Comparison of ENCODE assay signal across 8 mouse cellular contexts in the genomic region with DNA sequence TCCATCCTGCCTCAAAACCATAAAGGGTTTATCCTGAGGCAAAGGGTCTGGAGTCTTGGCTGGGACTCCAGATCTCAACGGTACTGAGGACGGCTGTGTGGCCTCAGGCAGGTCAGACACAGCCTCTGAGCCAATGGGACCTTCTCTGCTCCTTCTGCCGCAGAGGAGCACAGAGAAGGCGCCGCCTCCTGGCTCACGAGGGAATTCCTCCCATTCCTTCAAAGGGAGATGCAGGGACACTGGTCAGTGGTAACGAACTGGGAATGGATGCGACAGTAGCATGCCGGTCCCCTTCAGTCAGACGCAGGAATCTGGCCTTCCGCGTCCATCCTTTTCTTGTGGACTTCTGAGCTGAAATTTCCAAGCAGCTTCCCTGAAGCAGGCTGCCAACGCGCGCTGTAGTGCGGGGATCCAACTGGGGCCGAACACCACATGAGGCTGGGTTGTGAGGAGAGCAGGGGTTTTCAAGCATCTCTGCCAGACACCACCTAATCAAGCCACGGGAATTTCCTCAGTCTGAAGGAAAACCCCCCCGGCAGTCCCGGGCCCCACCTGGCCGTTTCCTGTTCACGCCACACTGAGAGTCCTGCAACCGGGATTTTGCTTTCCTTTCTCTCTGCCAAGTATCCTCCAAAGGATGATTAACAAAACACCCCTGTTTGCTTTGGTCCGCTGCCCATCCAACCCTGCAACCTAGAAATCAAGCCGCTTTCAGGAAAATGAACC. TPM values are rescaled to one million over a fixed set of nuclear protein-coding genes. Genes with fewer than 3 reads are reported as not detected.
A peak's percentile ranks its signal among the peaks of the same experiment; 100 is the strongest.
DNase-seq lines count a peak whose midpoint lies in the region; ATAC-seq lines count a peak whose summit lies in the region.

No protein-coding gene starts in this region.

- H3K4me2 ChIP-seq in heart, embryonic 15.5 days, result peak overlapping the region; percentile 58
- peak overlapping the region; percentile 46 for H3K4me2 ChIP-seq in midbrain, embryonic 12.5 days (replicated peaks)

- H3K27me3 ChIP-seq in heart, embryonic 15.5 days, result peaks cover 8% of the 10 kb centered on the region; the same call in 1 of the 2 replicates
- peaks cover 27% of the 10 kb centered on the region for H3K27me3 ChIP-seq in midbrain, embryonic 12.5 days

- no peaks in the 10 kb centered on the region for H3K9me3 ChIP-seq in heart, embryonic 15.5 days (replicated peaks)
- peaks cover 5% of the 10 kb centered on the region; the same call in 1 of the 2 replicates for H3K9me3 ChIP-seq in midbrain, embryonic 12.5 days

- H3K27ac ChIP-seq in heart, embryonic 15.5 days, result peak overlapping the region; percentile 73
- H3K27ac ChIP-seq in midbrain, embryonic 12.5 days (replicated peaks), result no peak overlapping the region

- H3K4me1 ChIP-seq in heart, embryonic 15.5 days (replicated peaks), result peaks cover 14% of the 10 kb centered on the region
- H3K4me1 ChIP-seq in midbrain, embryonic 12.5 days, result peaks cover 17% of the 10 kb centered on the region

- no peak overlapping the region; the same call in 1 of the 2 replicates for H3K9ac ChIP-seq in heart, embryonic 15.5 days
- peak overlapping the region; percentile 28; the same call in 1 of the 2 replicates for H3K9ac ChIP-seq in midbrain, embryonic 12.5 days (replicated peaks)

- 9% methylated on average over 25 of the region's 25 CpGs for WGBS in heart, embryonic 15.5 days
- WGBS in midbrain, embryonic 12.5 days, result 7% methylated on average over 25 of the region's 25 CpGs

- peak overlapping the region; percentile 34 for H3K4me3 ChIP-seq in heart, embryonic 15.5 days
- peak overlapping the region; percentile 25 for H3K4me3 ChIP-seq in midbrain, embryonic 12.5 days

- peak; percentile 72 for ATAC-seq in heart, embryonic 15.5 days (replicated peaks; ENCODE audit: insufficient number of reproducible peaks, insufficient read depth, low FRiP score, low read depth)
- peak; percentile 25; the same call in 1 of the 2 replicates for ATAC-seq in midbrain, embryonic 12.5 days (ENCODE audit: low FRiP score, low read depth)

- no peaks in the 10 kb centered on the region for H3K36me3 ChIP-seq in heart, embryonic 15.5 days
- no peaks in the 10 kb centered on the region for H3K36me3 ChIP-seq in midbrain, embryonic 12.5 days

- peak; percentile 29 for DNase-seq in thymus, postnatal 14 days
- DNase-seq in thymus, adult 18-20 months, result no peak
- DNase-seq in embryo, embryonic 10.5 days (ENCODE audit: low spot score), result peak; percentile 76
- peak; percentile 79 for DNase-seq in kidney, postnatal 10 days
- no peak for DNase-seq in frontal cortex, postnatal 25 days (ENCODE audit: low spot score in 2 of 2)
- no peak for DNase-seq in frontal cortex, postnatal 10 days (ENCODE audit: low spot score in 2 of 2)

RNA-seq across cellular contexts. Expression of gene Uggt1, which starts 10.3 kb away (rescaled TPM):
- 26.7 and 40.0 TPM in 2 replicates for polyA plus RNA-seq in heart, embryonic 15.5 days (2015; fragmentation: Nextera tagmentation; extraction: Ambion mirVana)
- polyA plus RNA-seq in midbrain, embryonic 12.5 days (2016; fragmentation: Nextera tagmentation; extraction: Ambion mirVana), result 63.4 and 64.1 TPM in 2 replicates

RNA-seq across cellular contexts. Expression of gene Neurl3, which starts 19.7 kb away (rescaled TPM):
- 4.5 and 5.8 TPM in 2 replicates for polyA plus RNA-seq in heart, embryonic 15.5 days (2015; fragmentation: Nextera tagmentation; extraction: Ambion mirVana)
- 0.31 and 0.43 TPM in 2 replicates for polyA plus RNA-seq in midbrain, embryonic 12.5 days (2016; fragmentation: Nextera tagmentation; extraction: Ambion mirVana)

RNA-seq across cellular contexts. Expression of gene Arid5a, which starts 52.7 kb away (rescaled TPM):
- 13.1 and 19.4 TPM in 2 replicates for polyA plus RNA-seq in heart, embryonic 15.5 days (2015; fragmentation: Nextera tagmentation; extraction: Ambion mirVana)
- polyA plus RNA-seq in midbrain, embryonic 12.5 days (2016; fragmentation: Nextera tagmentation; extraction: Ambion mirVana), result 2.9 and 3.1 TPM in 2 replicates

Comparison
In these comparisons a context has a peak if more than half of its experiments do, and no peak if none do; other contexts are left out.
1. DNase-seq: peak in thymus, postnatal 14 days (single experiment), embryo, embryonic 10.5 days (single experiment) and kidney, postnatal 10 days (single experiment); none in thymus, adult 18-20 months (0 of 2), frontal cortex, postnatal 25 days (0 of 2) and frontal cortex, postnatal 10 days (0 of 2).